Mouse (Mus musculus): ENCODE results near the gene Apmap.

- TF ChIP-seq CTCF (IDR thresholded peaks at IDR 0.05; ENCODE audit: extremely low read depth, insufficient read depth, low read length) (no peak), POLR2A (IDR thresholded peaks at IDR 0.05; ENCODE audit: extremely low read depth, insufficient read depth, low read length) (no peak)
Observed at GRCm38 (mm10) chr2:150651366-150651765, 43.0 kb upstream of the Apmap start.
